Mouse (Mus musculus) embryonic fibroblast, embryonic 13.5 days (primary cell): ENCODE data around the gene Osbpl6.

ENCODE experiments used
- CTCF ChIP-seq: IDR thresholded peaks from 2 replicates; pipeline ENCODE4 v1.5.1; 2011; ENCODE audit warnings: mild to moderate bottlenecking, control low read depth, low read length, moderate library complexity, borderline replicate concordance; ENCODE audit not compliant: insufficient read depth
- POLR2A ChIP-seq: IDR thresholded peaks from 2 replicates; pipeline ENCODE4 v1.6.1; 2011; ENCODE audit warnings: low read depth, mild to moderate bottlenecking, control low read depth, low read length, moderate library complexity

DNA sequence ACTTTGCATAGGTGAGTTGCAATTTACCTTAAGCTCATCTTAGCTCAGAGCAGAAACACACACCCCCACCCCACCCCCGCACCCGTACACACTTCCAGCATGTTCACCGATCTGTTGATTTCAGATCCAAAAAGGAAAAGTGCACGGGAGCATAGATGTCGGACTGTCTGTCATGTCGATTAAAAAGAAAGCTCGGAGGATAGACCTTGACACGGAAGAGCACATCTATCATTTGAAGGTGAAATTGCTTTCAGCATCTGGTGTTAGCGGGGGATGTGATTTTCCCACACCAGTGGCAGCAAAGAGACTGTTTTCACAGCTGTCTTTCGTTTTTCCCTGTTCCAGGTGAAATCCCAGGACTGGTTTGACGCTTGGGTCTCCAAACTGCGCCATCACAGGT is 143.0 kb downstream of the Osbpl6 start:
- TF ChIP-seq CTCF (no peak), POLR2A (no peak)
